Mouse (Mus musculus) adrenal gland, adult 18-20 months (tissue): ENCODE measurements around the gene Amn1. TPM values are rescaled to one million over a fixed set of nuclear protein-coding genes. Genes with fewer than 3 reads are reported as not detected.
"Not testable (repeated sequence)": the region's sequence is repeated elsewhere in the genome, so short reads cannot be mapped to it uniquely, and the experiment has no call there.

ENCODE experiments used
- DNase-seq, 2 experiments: peaks; one replicate each; pipeline ENCODE4 v3.0.0; 2021 to 2022; ENCODE audit warnings: low spot score in 2 of 2
- total RNA-seq, 2 experiments: library from RNA; stranded (reverse); gene quantifications; 1 replicate in 1 of 2; 2 replicates in 1 of 2; pipeline ENCODE4 v1.2.3; 2021

Gene Amn1
- total RNA-seq, 2 experiments from 2014 or later: 25.2 to 29.0 TPM

GRCm38 (mm10) chr6:149155031-149155841, 33.3 kb downstream of the Amn1 start:
- DNase-seq: no peak

- DNase-seq: no peak
Observed at GRCm38 (mm10) chr6:149154116-149155030, 34.1 kb downstream of the Amn1 start.

GRCm38 (mm10) chr6:149153473-149154115, 34.9 kb downstream of the Amn1 start:
- no peak for DNase-seq

GRCm38 (mm10) chr6:149152119-149152518, 36.4 kb downstream of the Amn1 start:
- DNase-seq: no peak

- no peak for DNase-seq
Observed at GRCm38 (mm10) chr6:149148436-149149229, 39.9 kb downstream of the Amn1 start.

GRCm38 (mm10) chr6:149145143-149145542, 43.4 kb downstream of the Amn1 start:
- no peak for DNase-seq

- peak; percentile 76 to 79 for DNase-seq
Observed at GRCm38 (mm10) chr6:149141393-149142173, 46.9 kb downstream of the Amn1 start.

- no peak for DNase-seq
Observed at GRCm38 (mm10) chr6:149139471-149139870, 49.0 kb downstream of the Amn1 start, which contains the start of gene Etfbkmt. Gene Etfbkmt (plus strand): TSS chr6:149139849.

GRCm38 (mm10) chr6:149139011-149139410, 49.5 kb downstream of the Amn1 start:
- DNase-seq: no peak

GRCm38 (mm10) chr6:149137936-149138335, 50.6 kb downstream of the Amn1 start:
- DNase-seq: no peak

- DNase-seq: no peak
Observed at GRCm38 (mm10) chr6:149135631-149136030, 52.9 kb downstream of the Amn1 start.

GRCm38 (mm10) chr6:149134391-149135150, 53.9 kb downstream of the Amn1 start:
- no peak for DNase-seq

GRCm38 (mm10) chr6:149132311-149133077, 56.0 kb downstream of the Amn1 start:
- DNase-seq: no peak

GRCm38 (mm10) chr6:149131111-149131510, 57.4 kb downstream of the Amn1 start:
- no peak for DNase-seq

- not testable (repeated sequence) for DNase-seq
Observed at GRCm38 (mm10) chr6:149129870-149130269, 58.6 kb downstream of the Amn1 start, which contains the start of gene Gm10203. Gene Gm10203 (plus strand): TSS chr6:149130170.

- peak; percentile 45 to 46 for DNase-seq
Observed at GRCm38 (mm10) chr6:149126675-149127074, 61.8 kb downstream of the Amn1 start.

GRCm38 (mm10) chr6:149123042-149123441, 65.5 kb downstream of the Amn1 start:
- DNase-seq: no peak

GRCm38 (mm10) chr6:149119853-149120252, 68.7 kb downstream of the Amn1 start:
- DNase-seq: peak in 1 of 2 experiments; percentile 61
